Mouse (Mus musculus) kidney, adult 11 months (tissue): ENCODE measurements at regions not wholly inside any gene's neighbourhood (a gene's known extent, or its start where the extent isn't known, plus 50 kb on each side); places are given as distances from the start of the nearest gene placed in this dataset.

Source experiments
- DNase-seq: peaks from one replicate; pipeline ENCODE4 v3.0.0; 2022

DNA sequence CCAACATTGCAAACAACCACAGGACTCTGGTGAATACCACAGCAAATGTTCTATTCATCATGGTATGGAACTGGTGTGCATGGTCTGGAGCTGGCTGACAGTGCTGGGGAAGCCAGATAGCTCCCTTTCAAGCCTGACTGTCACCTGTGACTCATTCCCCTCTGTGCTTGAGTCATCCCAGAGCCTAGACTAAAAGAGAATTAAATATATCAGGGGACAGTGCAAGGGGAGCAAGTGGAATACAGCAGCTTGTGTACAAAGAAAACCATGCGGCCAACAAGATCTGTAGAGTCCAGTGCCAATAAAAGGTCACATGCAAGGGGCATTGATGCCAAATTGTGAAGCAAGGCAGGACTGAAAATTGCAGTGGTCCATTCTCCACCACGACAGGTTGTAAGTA lies 117.7 kb downstream of the Pah start:
- no peak for DNase-seq

DNA sequence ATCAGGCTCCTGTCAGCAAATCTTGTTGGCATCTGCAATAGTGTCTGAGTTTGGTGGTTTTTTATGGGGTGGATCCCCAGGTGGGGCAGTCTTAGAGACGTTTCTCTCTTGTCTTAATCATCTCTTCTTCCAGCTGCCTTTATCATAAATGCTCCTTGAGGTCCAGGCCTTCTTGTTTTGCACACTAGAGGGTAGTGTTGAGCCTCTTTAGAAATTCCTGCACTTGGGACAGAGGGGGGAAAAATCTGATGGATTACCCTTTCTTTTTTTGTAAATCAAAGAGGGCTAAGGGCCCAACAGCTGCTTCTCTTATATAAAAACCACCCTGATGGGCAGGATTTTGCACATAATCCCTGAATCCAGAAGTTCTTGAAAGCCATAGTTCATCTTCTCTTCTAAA lies 127.5 kb downstream of the Pah start:
- DNase-seq = no peak

DNA sequence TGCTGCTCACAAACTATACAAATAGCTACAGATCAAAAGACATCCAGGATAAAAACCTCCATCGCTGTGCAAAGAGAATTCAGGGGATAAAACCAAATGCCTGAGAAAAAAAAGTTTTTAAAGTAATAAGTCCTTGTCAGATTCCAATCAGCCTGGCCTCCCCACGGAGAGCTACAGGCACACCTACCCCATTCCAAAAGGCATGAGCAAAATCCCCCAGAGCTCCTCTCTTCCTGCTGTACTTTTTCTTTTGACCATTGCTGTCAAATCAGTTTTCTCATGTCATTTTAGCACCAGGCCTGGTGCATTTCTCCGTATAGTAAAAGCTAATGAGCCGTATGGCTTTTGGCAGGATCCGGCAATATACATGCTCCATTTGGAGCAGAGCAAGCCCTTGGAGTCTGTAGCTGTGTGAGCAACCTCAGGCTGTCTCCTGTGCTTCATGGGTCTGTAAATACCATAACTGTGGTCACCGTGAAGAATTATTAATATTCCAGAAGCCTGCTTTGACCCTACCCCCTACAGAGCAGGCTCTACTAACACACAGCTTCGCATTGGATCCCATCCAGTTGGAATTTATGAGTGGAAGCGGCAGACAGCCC lies 130.6 kb downstream of the Pah start:
- no peak for DNase-seq

DNA sequence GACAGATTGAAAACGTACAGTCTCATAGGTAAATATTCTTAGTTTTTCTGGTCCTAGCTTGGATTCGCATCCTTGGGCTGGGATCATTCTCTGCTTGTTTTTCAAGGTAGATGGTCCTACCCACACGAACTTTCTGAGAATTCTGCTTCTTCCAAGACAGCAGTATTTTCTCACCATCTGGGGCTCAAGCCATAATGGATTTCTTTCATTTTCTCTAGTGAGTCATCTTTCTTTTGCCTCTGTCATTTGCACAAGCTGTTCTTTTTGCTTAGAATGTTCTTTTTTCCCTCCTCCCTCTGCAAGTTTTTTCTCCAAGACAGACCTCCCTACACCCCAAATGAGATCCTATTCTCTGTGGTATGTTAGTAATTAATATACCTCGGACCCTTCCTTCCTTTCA lies 132.5 kb downstream of the Pah start:
- no peak for DNase-seq

DNA sequence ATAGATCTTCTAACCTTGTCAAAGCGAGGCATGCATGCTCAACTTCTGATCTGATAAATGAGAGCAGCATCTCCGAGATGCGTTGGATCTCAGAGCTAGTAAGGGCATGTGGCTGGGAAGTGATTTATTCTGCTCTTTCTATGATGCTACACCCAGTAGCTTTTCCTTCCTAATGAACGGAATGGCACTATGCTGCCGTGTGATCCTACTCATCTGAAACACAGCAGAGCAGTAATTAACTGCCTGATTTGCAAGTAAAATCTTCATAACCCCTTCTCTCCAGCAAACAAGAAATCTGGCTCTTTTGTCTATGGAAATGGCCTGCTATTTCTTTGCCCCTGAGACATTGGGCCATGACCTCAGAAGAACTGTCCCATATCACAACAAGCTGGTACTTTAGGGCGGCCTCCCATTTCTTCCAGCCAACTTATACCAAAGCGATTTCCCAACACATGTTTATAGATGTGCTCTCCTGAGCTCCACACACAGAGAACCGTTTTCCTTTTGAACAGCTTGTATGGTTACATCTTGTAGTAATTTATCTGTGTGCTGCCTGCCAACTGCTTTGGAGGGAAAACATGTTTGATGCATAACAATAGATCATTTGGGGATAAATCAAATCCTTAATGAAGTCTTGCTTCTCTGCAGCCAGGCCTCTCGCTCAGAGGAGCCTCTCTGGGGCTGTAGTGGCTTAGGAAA lies 144.6 kb downstream of the Pah start:
- no peak for DNase-seq

DNA sequence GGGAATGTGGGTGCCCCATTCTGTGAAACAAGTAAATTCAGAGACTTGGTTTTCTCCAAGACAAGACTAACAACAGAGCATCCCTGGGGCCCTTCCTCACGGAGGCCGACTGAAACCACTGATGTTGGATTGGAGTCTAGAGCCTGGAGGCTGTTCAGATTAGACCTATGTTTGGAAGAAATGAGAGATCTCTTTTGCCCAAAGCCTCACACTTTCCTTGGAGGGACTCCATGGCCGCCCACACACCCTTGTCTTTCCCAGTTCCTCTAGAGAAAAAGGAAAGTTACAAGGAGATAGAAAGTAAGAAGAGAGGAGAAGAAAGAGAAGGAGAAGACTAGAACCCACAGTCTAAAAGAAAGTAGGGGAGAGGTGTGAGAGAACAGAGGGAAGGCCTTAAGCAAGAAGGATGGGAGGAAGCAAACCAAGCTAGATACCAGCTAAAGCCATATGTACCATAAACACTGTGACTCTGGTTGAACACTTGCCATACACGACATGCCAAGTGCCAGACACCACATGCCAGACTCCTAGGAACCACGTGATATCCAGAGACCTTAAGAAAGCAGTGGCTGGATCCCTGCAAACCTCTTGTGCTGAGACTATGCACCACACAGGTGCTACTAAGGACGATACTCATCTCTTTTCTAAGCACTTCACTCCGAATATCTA lies 145.3 kb downstream of the Pah start:
- DNase-seq = no peak

DNA sequence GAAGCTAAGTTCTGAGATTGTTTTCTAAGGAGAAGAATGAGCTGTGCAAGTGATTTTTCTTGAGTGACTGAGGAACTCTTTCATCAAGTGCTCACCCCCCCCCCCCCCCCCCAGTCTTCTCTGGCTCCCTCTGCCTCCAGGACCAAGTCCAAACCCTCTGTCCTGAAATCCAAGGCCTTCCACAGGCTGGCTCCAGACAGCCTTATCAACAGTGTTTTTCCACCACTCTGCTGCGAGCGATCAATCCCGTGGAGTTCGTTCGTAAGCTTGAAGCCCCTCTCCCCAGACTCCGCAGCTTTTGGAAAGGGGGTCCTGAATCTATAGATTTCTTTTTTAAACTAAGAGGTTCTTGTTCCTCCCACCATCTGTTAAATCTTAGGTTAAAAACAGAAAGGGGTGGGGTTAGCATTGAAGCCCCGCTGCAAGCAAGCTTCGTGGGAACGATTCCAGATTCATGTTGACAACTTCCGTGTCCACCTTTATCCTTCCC lies 146.1 kb downstream of the Pah start:
- no peak for DNase-seq

DNA sequence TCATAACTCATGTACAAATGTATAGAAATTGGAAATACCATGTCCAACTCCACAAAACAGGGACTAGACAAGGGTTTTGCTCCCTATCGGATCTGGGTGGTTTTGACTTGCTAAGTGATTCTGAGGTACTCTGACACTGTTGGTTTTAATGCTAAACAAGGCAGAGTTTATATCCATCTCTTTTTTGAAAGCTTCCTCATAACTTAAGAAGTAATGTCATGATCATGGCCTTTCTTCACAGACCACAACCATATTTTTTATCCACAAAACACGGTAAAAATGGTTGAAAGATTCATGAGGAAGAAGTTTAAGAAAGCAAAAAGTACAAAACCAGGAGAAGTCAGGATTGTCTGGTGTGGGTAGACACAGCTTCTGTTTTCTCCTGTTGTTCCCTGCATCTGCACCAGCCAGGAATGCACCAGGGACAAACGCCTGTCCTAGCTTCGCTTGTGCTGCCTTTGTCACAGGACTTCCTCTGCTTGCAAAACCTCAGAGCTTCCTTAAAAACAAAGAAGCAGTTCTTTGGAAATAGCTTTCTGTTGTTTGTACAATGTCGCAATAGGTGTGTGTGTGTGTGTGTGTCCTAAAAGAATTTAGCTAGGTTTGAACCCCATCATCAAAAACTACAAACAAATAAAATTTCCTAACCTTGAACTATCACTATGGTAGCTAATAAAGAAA lies 153.3 kb downstream of the Pah start:
- no peak for DNase-seq

DNA sequence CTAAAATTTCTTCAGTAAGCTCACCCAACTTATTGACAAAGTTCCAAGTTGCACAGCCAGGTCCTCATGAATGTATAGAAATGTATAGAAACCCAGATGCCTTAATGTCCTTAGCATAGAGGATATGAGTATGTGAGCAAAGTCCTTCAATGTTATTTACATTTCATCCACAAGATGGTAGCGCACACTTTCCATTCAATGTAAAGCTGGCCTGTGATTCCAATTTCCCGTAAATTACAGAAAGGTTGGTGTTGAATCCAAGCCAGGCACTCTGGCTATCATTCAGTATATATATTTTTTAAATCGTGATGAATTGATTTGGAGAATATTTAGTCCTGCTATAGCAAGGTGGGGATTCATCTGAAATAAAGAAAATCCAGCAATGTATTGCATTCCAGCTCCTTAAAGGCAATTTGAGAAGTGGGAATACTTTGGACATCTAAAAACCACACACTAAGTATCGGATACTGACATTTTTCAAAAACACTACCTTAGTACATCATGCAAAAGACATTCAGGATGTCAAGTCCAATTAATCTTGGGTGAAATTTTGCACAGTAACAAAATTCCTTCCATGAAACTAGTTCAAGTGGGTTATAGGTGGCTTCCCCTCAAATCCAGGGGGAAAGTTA lies 154.6 kb downstream of the Pah start:
- DNase-seq = no peak

DNA sequence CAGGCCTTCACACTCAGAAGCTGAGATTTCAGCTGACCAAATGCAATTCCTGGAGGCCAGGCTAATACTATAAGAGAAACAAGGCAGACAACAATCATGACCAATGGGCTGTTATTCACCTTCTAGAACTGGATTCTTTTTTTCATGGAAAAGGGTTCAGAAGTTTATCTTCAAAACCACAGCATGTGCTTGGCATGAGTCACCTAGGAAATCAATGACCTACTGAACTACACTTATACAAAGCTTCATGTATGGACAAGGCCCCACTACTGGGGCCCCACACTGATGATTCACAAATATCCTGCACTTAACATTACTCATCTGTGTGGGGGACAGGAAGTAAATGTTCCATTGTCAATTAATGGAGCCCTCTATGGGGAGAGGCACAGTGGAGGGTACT lies 157.4 kb downstream of the Pah start:
- DNase-seq = no peak

DNA sequence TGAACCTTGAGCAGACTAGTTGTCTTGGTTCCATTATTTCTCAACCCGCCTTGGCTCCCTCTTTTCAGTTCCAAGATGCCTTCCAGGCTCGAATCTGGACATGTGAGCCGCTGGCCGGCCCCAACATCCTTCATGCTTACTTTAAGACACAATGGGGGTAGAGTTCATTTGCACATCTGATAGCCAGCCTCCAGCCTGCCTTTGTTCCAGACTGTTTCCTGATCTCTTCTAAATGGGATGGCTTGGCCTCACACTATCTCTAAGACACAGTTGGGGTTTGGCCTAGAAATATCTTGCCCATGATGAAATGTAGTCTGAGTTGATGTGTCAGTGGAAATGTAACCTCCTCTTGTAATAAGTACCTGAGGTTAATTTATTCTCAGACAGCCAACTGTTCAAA lies 164.7 kb downstream of the Pah start:
- no peak for DNase-seq

DNA sequence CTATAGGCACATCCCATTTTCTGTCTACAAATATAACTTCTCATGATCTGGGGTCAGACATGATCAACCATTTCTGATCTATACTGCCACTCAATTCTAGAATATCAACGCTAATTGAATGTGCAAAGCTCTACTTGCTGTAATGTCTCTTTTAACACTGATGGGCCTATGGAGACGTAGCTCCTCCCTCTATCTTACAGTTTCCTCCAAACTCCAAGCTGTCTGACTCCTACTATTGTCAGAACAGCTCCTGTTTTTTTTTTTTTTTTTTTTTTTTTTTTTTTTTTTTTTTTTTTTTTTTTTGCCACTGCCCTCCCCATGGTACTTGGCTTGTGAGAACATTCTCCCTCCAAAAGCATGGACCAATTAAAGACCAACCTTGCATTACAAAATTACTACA lies 165.2 kb downstream of the Pah start:
- DNase-seq = no peak

DNA sequence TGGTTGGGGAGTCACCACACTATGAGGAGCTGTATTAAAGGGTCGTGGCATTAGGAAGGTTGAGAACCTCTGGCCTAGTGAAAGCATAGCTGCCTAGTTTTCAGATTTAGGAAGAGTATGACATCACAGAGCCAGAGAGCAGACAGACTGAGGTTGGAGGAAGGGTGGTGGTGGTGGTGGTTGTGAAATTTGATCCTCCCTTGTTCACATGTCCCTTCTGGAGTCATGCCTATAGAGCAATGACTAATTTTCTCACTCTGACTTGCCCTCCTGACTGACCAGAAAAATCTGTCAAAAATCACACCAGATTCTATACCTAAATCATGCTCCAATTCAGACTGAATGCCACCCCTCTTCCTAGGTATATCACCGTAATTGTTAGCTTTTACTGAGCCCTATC lies 166.2 kb downstream of the Pah start:
- DNase-seq = no peak

DNA sequence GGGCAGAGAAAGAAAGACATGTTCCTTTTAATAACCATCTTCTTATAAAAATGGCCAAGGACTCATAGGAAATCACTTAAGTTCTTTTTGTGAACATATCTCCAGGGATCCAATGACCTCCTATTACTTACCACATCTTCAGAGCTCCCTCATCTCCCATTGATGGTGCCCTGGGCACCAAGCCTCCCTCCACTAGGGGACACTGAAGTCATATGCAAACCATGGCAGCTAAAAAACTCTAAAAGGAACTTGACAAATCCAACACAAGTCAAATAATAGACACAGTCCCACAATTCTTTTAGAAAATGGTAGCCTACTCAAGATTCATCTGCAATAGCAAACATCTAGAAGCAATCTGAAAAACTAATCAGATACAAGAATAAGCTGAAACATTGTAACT lies 167.2 kb upstream of the Igf1 start:
- DNase-seq = no peak

DNA sequence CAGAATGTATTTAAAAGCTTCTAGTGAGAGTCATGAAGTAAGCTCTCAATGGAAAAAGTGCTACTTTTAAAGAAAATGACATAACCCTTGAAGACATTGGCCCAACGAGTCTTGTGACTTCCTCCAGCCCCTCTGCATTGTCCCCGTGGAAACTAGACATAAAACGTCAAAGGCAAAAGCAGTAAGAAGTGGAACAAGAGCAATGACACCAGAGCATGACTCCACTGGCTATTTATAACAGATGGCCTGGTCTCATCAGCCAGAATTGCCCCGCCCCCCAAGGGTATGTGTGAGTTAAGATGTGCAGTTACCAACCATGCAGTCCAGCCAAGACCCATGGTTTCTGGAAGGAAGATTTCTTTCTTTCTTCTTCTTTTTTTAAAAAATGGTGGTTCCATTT lies 161.6 kb upstream of the Igf1 start:
- no peak for DNase-seq

DNA sequence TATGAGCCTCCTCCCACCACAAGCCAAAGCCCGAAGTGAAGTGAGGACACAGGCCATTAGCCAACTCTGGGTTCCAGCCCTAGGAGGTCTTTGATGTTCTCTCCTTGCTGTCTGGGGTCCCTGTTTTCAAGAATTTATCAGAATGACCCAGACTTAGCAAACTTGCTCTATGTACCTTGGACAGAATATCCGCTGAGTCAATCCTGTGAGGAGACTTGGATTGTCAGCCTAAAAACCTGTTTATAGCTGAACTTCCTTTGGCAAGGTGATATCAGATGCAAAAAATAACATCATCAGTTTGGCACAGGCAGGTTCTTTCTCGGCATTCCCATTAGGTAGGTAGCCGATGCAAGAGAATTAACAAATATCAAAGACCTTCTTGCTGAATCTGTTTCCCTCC lies 146.9 kb upstream of the Igf1 start:
- DNase-seq = no peak

DNA sequence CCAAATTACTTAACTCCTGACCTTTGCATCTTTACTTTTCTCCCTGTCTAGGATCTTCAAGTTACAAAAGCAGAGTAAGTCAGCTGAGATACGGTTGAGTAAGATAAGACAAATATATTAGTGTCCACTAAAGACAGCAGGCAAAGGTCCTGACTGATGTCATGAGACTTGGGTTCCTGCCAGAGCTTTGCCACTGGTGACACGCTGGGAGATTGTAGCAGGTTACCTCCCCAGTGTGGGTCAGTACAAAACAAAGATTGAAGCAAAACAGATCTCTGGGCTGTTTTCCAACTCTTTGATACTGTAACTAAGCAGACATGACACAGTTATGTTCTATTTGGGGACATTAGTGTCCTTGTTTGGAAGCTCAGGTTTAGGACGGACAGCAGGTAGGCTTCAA lies 146.3 kb upstream of the Igf1 start:
- peak; percentile 12 for DNase-seq

DNA sequence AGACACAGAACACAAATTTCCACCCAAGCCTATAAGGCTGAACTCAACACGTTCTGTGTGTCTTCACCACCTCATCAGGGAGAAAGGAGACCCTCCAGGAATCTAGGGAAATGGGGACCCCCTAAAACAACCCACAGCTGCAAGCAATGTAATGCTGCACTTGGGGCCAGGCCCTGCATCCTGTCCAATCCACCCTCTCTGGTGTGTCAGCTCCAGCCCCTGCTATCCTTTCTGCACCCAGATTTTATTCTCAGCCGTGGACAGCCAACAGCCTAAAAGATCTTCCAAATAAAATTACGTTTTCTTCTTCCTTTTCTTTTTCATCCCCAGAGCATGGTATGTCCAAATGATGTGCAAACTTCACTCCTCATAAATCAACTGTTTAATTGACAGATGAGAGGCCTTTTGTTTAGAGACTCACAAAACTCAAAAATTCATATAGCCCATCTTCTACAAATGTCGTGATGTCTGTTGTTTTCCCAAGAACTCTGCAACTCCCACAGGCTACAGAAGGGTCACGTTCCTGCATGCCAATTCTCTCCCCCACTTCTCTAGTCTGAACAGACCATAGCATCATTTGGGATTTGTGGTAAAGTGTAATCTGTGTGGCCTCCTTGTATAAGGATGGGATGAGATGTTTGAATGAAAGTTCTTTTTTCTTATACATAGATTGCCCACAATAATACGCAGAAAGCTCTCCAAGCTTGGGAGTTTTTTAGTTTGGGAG lies 142.0 kb upstream of the Igf1 start:
- DNase-seq = no peak

DNA sequence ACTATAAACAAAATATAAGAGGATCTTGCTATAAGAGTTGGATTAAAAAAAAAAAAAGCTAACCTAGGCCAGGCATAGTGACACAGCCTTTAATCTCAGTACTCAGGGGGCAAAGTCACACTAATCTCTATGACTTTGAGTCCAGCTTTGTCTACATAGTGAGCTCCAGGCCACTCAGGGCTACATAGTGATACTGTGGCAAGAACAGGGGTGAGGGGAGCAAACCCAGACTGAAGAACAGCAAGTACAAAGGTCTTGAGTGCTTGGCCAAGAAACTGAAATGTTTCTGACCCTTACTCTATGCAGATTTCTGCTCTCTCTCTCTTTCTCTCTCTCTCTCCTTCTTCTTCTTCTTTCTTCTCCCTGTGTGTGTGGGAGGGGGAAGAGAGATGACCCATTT lies 140.9 kb upstream of the Igf1 start:
- peak; percentile 42 for DNase-seq

DNA sequence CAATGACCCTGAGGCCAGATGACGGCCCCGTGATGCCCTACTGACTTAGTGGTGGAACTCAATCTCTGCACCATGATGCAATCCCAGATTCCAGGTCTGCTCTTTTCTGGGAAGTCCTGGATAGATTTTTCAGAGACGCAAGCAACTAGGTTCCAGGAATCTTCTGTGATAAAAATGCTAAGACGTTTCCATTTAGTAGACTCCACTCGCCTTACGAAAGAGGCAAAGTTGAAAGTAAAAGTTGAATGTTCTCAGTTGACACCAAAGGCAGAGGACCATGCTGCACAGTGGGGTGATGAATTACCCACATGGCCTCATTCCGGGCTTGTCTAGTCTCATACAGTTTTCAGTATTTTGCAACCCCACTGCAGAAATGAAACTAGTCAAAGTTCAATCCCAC lies 139.6 kb upstream of the Igf1 start:
- DNase-seq = no peak

DNA sequence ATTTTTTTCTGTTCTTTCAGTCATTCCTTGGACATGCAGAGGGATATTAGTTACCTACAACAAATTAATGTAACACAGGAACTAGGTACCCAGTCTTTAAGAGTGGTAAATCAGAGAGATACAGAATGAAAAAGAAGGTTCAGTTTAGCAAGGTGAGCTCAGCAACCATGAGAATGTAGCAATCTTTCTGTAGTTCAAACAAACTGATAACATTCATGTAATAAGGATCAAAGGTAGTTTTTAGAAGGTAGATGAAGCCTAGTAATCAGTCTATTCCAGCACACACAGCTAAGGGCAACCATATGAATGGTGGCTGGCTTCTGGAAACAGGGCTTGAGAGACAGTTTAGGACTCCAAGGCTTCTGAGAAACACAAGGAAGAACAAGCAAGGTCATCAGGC lies 138.1 kb upstream of the Igf1 start:
- no peak for DNase-seq

DNA sequence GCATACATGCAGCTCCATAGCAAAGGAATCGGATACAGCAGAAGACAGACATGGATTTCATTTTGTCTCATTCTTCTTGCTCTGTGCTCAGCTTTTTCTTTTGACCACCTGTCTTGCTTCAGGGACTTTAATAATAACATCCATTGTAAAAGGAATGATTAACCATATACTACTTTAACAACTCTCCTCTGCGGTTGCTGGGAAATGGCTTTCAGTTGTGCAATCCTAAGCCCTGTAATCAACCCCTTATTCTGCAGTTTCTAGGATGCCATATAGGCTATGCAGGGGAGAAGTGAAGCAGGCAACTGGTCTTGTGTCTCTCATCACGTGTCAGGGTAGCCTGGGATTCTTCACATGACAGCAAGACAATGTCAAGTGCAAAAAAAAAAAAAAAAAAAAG lies 135.8 kb upstream of the Igf1 start:
- DNase-seq = no peak

DNA sequence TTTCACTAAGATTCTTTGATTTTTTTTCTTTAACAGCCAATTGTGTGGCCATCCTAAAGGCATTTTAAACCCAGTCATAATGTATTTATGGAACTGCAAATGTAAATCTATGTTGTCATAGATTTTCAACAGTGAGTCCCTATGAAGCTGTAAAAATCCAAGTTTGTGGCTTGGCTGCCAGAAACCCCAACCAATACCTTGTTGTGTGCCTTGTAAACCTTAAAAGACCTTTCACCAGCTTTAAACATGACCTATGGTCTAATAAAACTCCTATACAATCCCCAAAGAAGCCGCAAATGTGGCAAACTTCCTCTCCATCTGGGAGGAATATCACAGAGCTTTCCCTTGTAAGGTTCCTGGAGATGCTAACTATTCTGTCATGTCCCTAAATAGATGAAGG lies 125.4 kb upstream of the Igf1 start:
- no peak for DNase-seq
